Mouse (Mus musculus): ENCODE data around the gene Rad51d. TPM values are rescaled to one million over a fixed set of nuclear protein-coding genes. Genes with fewer than 3 reads are reported as not detected.
"Not testable (repeated sequence)": the region's sequence is repeated elsewhere in the genome, so short reads cannot be mapped to it uniquely, and the experiment has no call there.

The Rad51d gene
- 12.6 and 13.5 TPM in 2 replicates for polyA plus RNA-seq (2016; fragmentation: Nextera tagmentation; extraction: Ambion mirVana)

GRCm38 (mm10) chr11:82890342-82890762 lies at the start of gene Rad51d:
Gene Rad51d (minus strand): TSS chr11:82890614.
- H3K4me2 ChIP-seq (replicated peaks) = peak within 1 kb of the TSS; percentile 83
- H3K9me3 ChIP-seq = no peaks in the 10 kb centered on the region
- H3K9ac ChIP-seq = peak within 1 kb of the TSS; percentile 64
- no peak within 1 kb of the TSS for H3K27ac ChIP-seq
- peaks cover 17% of the 10 kb centered on the region for H3K4me1 ChIP-seq
- ATAC-seq (ENCODE audit: low FRiP score, low read depth) = peak; percentile 83
- 1% methylated on average over 26 of the region's 26 CpGs for WGBS
- H3K36me3 ChIP-seq = no peaks in the 10 kb centered on the region
- H3K27me3 ChIP-seq (replicated peaks) = no peaks in the 10 kb centered on the region
- H3K4me3 ChIP-seq = peak within 1 kb of the TSS; percentile 59

- 1% methylated on average over 29 of the region's 29 CpGs for WGBS
- no peak for ATAC-seq (ENCODE audit: low FRiP score, low read depth)
- no peak overlapping the region for H3K27ac ChIP-seq
- peak overlapping the region; percentile 95 for H3K4me2 ChIP-seq (replicated peaks)
- peak overlapping the region; percentile 35; the same call in 1 of the 2 replicates for H3K9ac ChIP-seq
- H3K36me3 ChIP-seq = no peaks in the 10 kb centered on the region
- peaks cover 9% of the 10 kb centered on the region for H3K4me1 ChIP-seq
- no peaks in the 10 kb centered on the region for H3K9me3 ChIP-seq
- peaks cover 81% of the 10 kb centered on the region for H3K27me3 ChIP-seq (replicated peaks)
- H3K4me3 ChIP-seq = peak overlapping the region; percentile 51
Observed at GRCm38 (mm10) chr11:82933186-82933585, 42.8 kb upstream of the Rad51d start.

GRCm38 (mm10) chr11:82931671-82932450 lies 41.4 kb upstream of the Rad51d start:
- ATAC-seq (ENCODE audit: low FRiP score, low read depth) = not testable (repeated sequence)

GRCm38 (mm10) chr11:82931161-82931560 lies 40.7 kb upstream of the Rad51d start:
- Histone ChIP-seq H3K27me3 (replicated peaks) (peaks cover 73% of the 10 kb centered on the region), H3K4me2 (replicated peaks) (peak overlapping the region; percentile 95), H3K9ac (peak overlapping the region; percentile 40; the same call in 1 of the 2 replicates), H3K4me3 (peak overlapping the region; percentile 51)
- H3K9me3 ChIP-seq; ATAC-seq (ENCODE audit: low FRiP score, low read depth); H3K27ac ChIP-seq; H3K36me3 ChIP-seq; H3K4me1 ChIP-seq: not testable (repeated sequence)
- WGBS = under 1% methylated on average over 61 of the region's 63 CpGs

More at GRCm38 (mm10) chr11:82931671-82932450, 41.4 kb upstream of the Rad51d start:
- H3K9ac ChIP-seq = peak overlapping the region; percentile 40; the same call in 1 of the 2 replicates
- H3K9me3 ChIP-seq, H3K27ac ChIP-seq, H3K36me3 ChIP-seq, H3K4me1 ChIP-seq: not testable (repeated sequence)
- H3K4me2 ChIP-seq (replicated peaks) = peak overlapping the region; percentile 95
- peaks cover 80% of the 10 kb centered on the region for H3K27me3 ChIP-seq (replicated peaks)
- peak overlapping the region; percentile 51 for H3K4me3 ChIP-seq
- under 1% methylated on average over 113 of the region's 119 CpGs for WGBS

GRCm38 (mm10) chr11:82930391-82930955 lies 40.1 kb upstream of the Rad51d start:
- H3K4me2 ChIP-seq (replicated peaks) = peak overlapping the region; percentile 95
- peaks cover 67% of the 10 kb centered on the region for H3K27me3 ChIP-seq (replicated peaks)
- H3K9me3 ChIP-seq; H3K4me1 ChIP-seq; ATAC-seq (ENCODE audit: low FRiP score, low read depth); H3K36me3 ChIP-seq; H3K27ac ChIP-seq: not testable (repeated sequence)
- peak overlapping the region; percentile 38; the same call in 1 of the 2 replicates for H3K9ac ChIP-seq
- H3K4me3 ChIP-seq = peak overlapping the region; percentile 51
- under 1% methylated on average over 85 of the region's 85 CpGs for WGBS

GRCm38 (mm10) chr11:82929633-82929950 lies 39.2 kb upstream of the Rad51d start:
- Histone ChIP-seq H3K9me3 (no peaks in the 10 kb centered on the region), H3K9ac (no peak overlapping the region), H3K4me3 (no peak overlapping the region), H3K27ac (no peak overlapping the region), H3K27me3 (replicated peaks) (peaks cover 60% of the 10 kb centered on the region), H3K36me3 (no peaks in the 10 kb centered on the region), H3K4me1 (peaks cover 9% of the 10 kb centered on the region), H3K4me2 (replicated peaks) (no peak overlapping the region)
- ATAC-seq (ENCODE audit: low FRiP score, low read depth) = no peak
- WGBS = 55% methylated on average over 3 of the region's 3 CpGs

- H3K27me3 ChIP-seq (replicated peaks) = peaks cover 55% of the 10 kb centered on the region
- H3K36me3 ChIP-seq = no peaks in the 10 kb centered on the region
- no peaks in the 10 kb centered on the region for H3K9me3 ChIP-seq
- no peak overlapping the region for H3K27ac ChIP-seq
- WGBS = 31% methylated on average over 20 of the region's 20 CpGs
- no peak for ATAC-seq (ENCODE audit: low FRiP score, low read depth)
- H3K4me2 ChIP-seq (replicated peaks) = no peak overlapping the region
- no peak overlapping the region for H3K4me3 ChIP-seq
- no peak overlapping the region for H3K9ac ChIP-seq
- peaks cover 9% of the 10 kb centered on the region for H3K4me1 ChIP-seq
Observed at GRCm38 (mm10) chr11:82928897-82929632, 38.7 kb upstream of the Rad51d start.

- not testable (repeated sequence) for H3K4me3 ChIP-seq; H3K9ac ChIP-seq; H3K4me1 ChIP-seq; H3K9me3 ChIP-seq; ATAC-seq (ENCODE audit: low FRiP score, low read depth); H3K36me3 ChIP-seq; H3K4me2 ChIP-seq (replicated peaks); H3K27ac ChIP-seq
- H3K27me3 ChIP-seq (replicated peaks) = peaks cover 16% of the 10 kb centered on the region
- WGBS = 92% methylated on average over 6 of the region's 6 CpGs
Observed at GRCm38 (mm10) chr11:82923910-82924309, 33.5 kb upstream of the Rad51d start.

- no peak overlapping the region for H3K27ac ChIP-seq
- no peak overlapping the region for H3K4me3 ChIP-seq
- no peaks in the 10 kb centered on the region for H3K9me3 ChIP-seq
- H3K4me1 ChIP-seq = no peaks in the 10 kb centered on the region
- H3K4me2 ChIP-seq (replicated peaks) = no peak overlapping the region
- peaks cover 8% of the 10 kb centered on the region for H3K27me3 ChIP-seq (replicated peaks)
- WGBS = 69% methylated on average over 4 of the region's 4 CpGs
- H3K9ac ChIP-seq = no peak overlapping the region
- no peak for ATAC-seq (ENCODE audit: low FRiP score, low read depth)
- H3K36me3 ChIP-seq = no peaks in the 10 kb centered on the region
Observed at GRCm38 (mm10) chr11:82921691-82922090, 31.3 kb upstream of the Rad51d start.

- H3K27me3 ChIP-seq (replicated peaks) = peaks cover 8% of the 10 kb centered on the region; the same call in 1 of the 2 replicates
- 66% methylated on average over 10 of the region's 10 CpGs for WGBS
Observed at GRCm38 (mm10) chr11:82920768-82921167, 30.4 kb upstream of the Rad51d start.

GRCm38 (mm10) chr11:82914711-82915352 lies 24.4 kb upstream of the Rad51d start:
- no peak overlapping the region for H3K4me3 ChIP-seq
- H3K9ac ChIP-seq = peak overlapping the region; percentile 47; the same call in 1 of the 2 replicates
- WGBS = 9% methylated on average over 16 of the region's 16 CpGs
- H3K9me3 ChIP-seq = no peaks in the 10 kb centered on the region
- H3K36me3 ChIP-seq = no peaks in the 10 kb centered on the region
- no peaks in the 10 kb centered on the region for H3K4me1 ChIP-seq
- H3K4me2 ChIP-seq (replicated peaks) = peak overlapping the region; percentile 52
- H3K27ac ChIP-seq = no peak overlapping the region
- ATAC-seq (ENCODE audit: low FRiP score, low read depth) = no peak
- H3K27me3 ChIP-seq (replicated peaks) = 0 out of 2 replicates have a peak, but pooled peaks cover 11% of the 10 kb centered on the region

More at GRCm38 (mm10) chr11:82920768-82921167, 30.4 kb upstream of the Rad51d start:
- Histone ChIP-seq H3K36me3 (no peaks in the 10 kb centered on the region), H3K9me3 (no peaks in the 10 kb centered on the region), H3K4me3 (no peak overlapping the region), H3K4me2 (replicated peaks) (no peak overlapping the region), H3K27ac (no peak overlapping the region), H3K9ac (no peak overlapping the region), H3K4me1 (no peaks in the 10 kb centered on the region)
- no peak for ATAC-seq (ENCODE audit: low FRiP score, low read depth)

Measured in neural tube, embryonic 12.5 days (tissue).